Mouse (Mus musculus) neural tube, embryonic 13.5 days (tissue): ENCODE results near the gene Trim10. TPM values are rescaled to one million over a fixed set of nuclear protein-coding genes. Genes with fewer than 3 reads are reported as not detected.

Source experiments
- ATAC-seq: fragments of 200-750 bp; cut with Nextera tagmentation; 2 replicates; pipeline ENCODE4 v1.8.0; 2017; ENCODE audit warnings: low read depth, mild to moderate bottlenecking, moderate TSS enrichment, moderate library complexity
- H3K27ac ChIP-seq: fragments of 300-500 bp; sonication (generic); replicated peaks from 2 replicates; pipeline ENCODE4 v1.5.1; 2015; ENCODE audit warnings: moderate library complexity, mild to moderate bottlenecking, inconsistent platforms
- H3K27me3 ChIP-seq: fragments of 300-500 bp; sonication (generic); 2 replicates; pipeline ENCODE4 v1.6.1; 2015; ENCODE audit warnings: mild to moderate bottlenecking, inconsistent platforms
- H3K36me3 ChIP-seq: fragments of 300-500 bp; sonication (generic); 2 replicates; pipeline ENCODE4 v1.6.1; 2015; ENCODE audit warnings: mild to moderate bottlenecking, inconsistent platforms
- H3K4me1 ChIP-seq: fragments of 300-500 bp; sonication (generic); replicated peaks from 2 replicates; pipeline ENCODE4 v1.6.1; 2015; ENCODE audit warnings: inconsistent platforms
- H3K4me2 ChIP-seq: fragments of 300-500 bp; sonication (generic); 2 replicates; pipeline ENCODE4 v1.6.1; 2015; ENCODE audit warnings: inconsistent platforms, mild to moderate bottlenecking, moderate library complexity
- H3K4me3 ChIP-seq: fragments of 300-500 bp; sonication (generic); 2 replicates; pipeline ENCODE4 v1.5.1; 2015; ENCODE audit warnings: mild to moderate bottlenecking, inconsistent platforms
- H3K9ac ChIP-seq: fragments of 300-500 bp; sonication (generic); 2 replicates; pipeline ENCODE4 v1.6.1; 2015; ENCODE audit warnings: moderate library complexity, mild to moderate bottlenecking, inconsistent platforms
- H3K9me3 ChIP-seq: fragments of 300-500 bp; sonication (generic); 2 replicates; pipeline ENCODE4 v1.6.1; 2016; ENCODE audit warnings: inconsistent platforms
- WGBS: fragments of 180-500 bp; shearing (Covaris S2); methylation state at CpG from one replicate; pipeline ENCODE4 v1.1.7; 2015; 5-methylcytosine and 5-hydroxymethylcytosine counted together
- polyA plus RNA-seq: library from polyadenylated mRNA; unstranded; fragments of >200 nt; fragmentation: Nextera tagmentation; extraction: Ambion mirVana; gene quantifications from 2 replicates; pipeline ENCODE4 v1.2.1, GENCODE M21; 2015

Gene Trim10
- polyA plus RNA-seq, 1 experiment from 2014 or later, result 1.6 TPM

DNA sequence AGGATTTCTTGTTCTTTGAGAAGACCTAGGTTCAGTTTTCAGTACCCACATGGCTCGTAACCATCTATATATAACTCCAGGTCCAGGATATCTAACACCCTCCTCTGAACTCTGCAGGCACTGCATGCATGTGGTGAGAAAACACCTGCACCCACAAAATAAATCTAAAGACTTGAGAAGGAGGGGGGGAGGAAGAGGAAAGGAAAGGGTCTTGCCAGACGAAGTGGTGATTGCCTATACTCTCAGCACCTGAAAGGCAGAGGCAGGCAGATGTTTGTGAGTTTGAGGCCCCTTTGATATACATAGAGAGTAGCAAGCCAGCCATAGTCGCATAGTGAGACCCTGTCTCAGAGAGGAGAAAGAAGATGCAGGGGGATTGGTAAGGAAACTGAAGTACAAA, 29.4 kb upstream of the Trim10 start:
- Histone ChIP-seq H3K4me3 (no peak overlapping the region), H3K27ac (no peak overlapping the region), H3K4me2 (no peak overlapping the region), H3K9ac (no peak overlapping the region), H3K36me3 (peaks cover 3% of the 10 kb centered on the region; the same call in 1 of the 2 replicates), H3K27me3 (no peaks in the 10 kb centered on the region), H3K4me1 (peaks cover 30% of the 10 kb centered on the region), H3K9me3 (no peaks in the 10 kb centered on the region)
- 80% methylated on average over 3 of the region's 3 CpGs for WGBS
- ATAC-seq, result no peak

DNA sequence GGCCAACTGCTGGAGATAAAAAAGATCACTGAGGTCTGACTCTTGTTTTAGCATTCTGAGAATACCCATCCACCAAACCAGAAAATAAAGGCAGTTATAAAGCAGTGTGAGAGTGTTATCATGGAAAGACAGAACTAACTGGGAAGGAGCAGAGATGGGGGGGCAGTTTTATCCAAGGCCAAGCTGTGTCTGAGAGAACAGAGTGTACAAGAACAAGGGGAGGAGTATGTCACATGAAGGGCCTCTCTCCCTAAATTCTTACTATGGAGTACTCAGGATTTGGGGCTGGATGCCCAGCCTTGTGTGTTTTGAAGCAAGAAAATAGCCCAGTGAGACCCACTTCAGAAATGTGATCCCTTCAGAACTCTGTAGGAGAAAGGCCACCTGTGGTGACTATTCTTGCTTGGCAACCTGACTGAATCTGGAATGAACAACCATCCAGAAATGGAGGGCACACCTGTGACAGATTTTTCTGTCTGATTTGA, 28.4 kb upstream of the Trim10 start:
- no peak for ATAC-seq

DNA sequence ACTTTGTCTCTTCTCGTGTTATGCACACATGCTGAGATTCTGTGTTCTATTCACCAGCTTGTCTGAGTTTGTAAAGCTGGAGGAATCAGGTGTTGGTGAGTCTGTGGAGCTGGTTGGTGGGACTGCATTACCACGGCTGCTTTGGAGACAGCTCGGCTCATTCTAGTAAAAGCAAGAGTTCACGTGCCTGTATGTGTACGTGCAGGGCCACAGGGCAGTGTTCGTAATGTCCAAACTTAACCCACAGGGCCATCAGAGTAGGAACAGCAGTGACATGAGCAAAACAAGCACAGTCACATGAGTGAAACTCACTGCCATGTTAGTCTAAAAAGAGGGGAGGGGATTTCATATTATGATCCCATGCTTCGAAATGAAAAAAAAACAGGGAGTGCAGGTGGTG, 25.7 kb upstream of the Trim10 start:
- H3K4me3 ChIP-seq, result no peak overlapping the region
- 83% methylated on average over 7 of the region's 7 CpGs for WGBS
- no peak overlapping the region for H3K4me2 ChIP-seq
- H3K36me3 ChIP-seq, result peaks cover 11% of the 10 kb centered on the region; the same call in 1 of the 2 replicates
- H3K9me3 ChIP-seq, result no peaks in the 10 kb centered on the region
- ATAC-seq, result no peak
- peaks cover 9% of the 10 kb centered on the region for H3K4me1 ChIP-seq
- no peaks in the 10 kb centered on the region for H3K27me3 ChIP-seq
- no peak overlapping the region for H3K9ac ChIP-seq
- no peak overlapping the region for H3K27ac ChIP-seq

More for the DNA sequence above, 28.4 kb upstream of the Trim10 start:
- Histone ChIP-seq H3K36me3 (peaks cover 3% of the 10 kb centered on the region; the same call in 1 of the 2 replicates), H3K27me3 (no peaks in the 10 kb centered on the region), H3K27ac (no peak overlapping the region), H3K4me2 (no peak overlapping the region), H3K4me1 (peaks cover 29% of the 10 kb centered on the region), H3K9me3 (no peaks in the 10 kb centered on the region), H3K9ac (no peak overlapping the region), H3K4me3 (no peak overlapping the region)

DNA sequence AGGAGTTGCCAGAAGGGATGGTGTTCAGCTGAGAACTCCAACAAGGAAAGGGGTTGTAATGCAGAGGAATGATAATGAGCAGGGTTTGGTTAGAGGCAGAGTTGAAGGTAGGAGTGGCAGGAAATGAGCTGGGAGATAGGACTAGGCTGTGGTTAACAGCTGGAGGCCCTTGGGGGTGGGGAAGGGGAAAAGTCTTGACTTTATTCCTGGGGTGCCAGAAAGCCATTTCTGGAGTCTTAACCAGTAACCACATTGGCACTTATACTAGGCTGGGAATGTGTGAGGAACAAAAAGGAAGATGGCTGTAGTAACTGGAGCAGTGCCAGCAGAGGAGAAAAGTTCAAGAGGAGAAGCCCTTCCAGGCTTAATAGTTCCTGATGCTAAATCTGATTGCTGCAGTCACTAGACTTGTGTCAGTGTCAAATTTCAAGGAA, 25.1 kb upstream of the Trim10 start:
- H3K4me1 ChIP-seq, result peaks cover 8% of the 10 kb centered on the region; the same call in 1 of the 2 replicates
- H3K36me3 ChIP-seq, result peaks cover 11% of the 10 kb centered on the region; the same call in 1 of the 2 replicates
- no peaks in the 10 kb centered on the region for H3K9me3 ChIP-seq
- no peak overlapping the region for H3K4me2 ChIP-seq
- H3K9ac ChIP-seq, result no peak overlapping the region
- H3K27ac ChIP-seq, result no peak overlapping the region
- no peak overlapping the region for H3K4me3 ChIP-seq
- no peak for ATAC-seq
- no peaks in the 10 kb centered on the region for H3K27me3 ChIP-seq

DNA sequence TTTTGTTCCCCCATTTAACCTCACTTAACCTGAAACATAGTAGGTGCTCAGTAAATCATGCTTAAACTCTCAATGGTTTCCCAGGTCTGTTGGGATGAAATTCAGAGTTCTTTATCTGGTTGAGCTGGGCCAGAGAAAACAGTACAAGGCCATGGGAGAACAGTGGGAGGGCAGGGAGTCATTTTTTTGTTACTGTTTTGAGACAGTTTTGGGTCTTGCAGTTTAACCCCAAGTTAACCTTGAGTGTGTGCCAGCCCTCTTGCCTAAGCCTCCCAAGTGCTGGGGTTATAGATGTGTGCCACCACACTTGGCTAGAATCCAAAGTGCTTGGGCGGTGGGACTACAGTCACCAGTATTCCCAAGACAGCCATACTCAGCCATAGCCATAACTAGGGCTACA, 24.6 kb upstream of the Trim10 start:
- peaks cover 8% of the 10 kb centered on the region; the same call in 1 of the 2 replicates for H3K4me1 ChIP-seq
- no peak overlapping the region for H3K27ac ChIP-seq
- H3K4me2 ChIP-seq, result no peak overlapping the region
- no peaks in the 10 kb centered on the region for H3K27me3 ChIP-seq
- H3K9me3 ChIP-seq, result no peaks in the 10 kb centered on the region
- no peak overlapping the region for H3K4me3 ChIP-seq
- WGBS, result 40% methylated on average over 1 of the region's 1 CpGs
- peaks cover 11% of the 10 kb centered on the region; the same call in 1 of the 2 replicates for H3K36me3 ChIP-seq
- no peak for ATAC-seq
- no peak overlapping the region for H3K9ac ChIP-seq

DNA sequence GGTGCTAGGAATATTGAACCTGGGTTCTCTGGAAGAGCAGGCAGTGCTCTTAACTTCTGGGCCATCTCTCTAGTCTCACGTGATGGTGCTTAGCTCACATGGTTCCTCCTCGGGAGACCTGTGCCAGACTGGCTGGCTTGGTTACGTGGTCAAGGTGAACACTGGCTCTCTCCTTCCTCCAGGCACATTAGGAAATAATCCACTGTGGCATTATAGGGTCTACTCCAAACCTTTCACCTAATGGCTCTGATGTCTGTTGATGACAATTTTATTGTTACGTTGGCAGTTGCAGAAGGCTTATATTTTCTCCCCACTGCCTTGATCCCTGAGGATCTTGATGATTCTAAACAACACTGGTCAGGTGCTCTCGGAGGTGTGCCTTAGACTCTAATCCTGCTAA, 20.5 kb upstream of the Trim10 start:
- no peak overlapping the region for H3K9ac ChIP-seq
- no peak overlapping the region for H3K4me2 ChIP-seq
- 0 out of 2 replicates have a peak, but pooled peaks cover 8% of the 10 kb centered on the region for H3K4me1 ChIP-seq
- H3K9me3 ChIP-seq, result no peaks in the 10 kb centered on the region
- no peaks in the 10 kb centered on the region for H3K27me3 ChIP-seq
- no peak for ATAC-seq
- peaks cover 44% of the 10 kb centered on the region for H3K36me3 ChIP-seq
- no peak overlapping the region for H3K4me3 ChIP-seq
- WGBS, result 85% methylated on average over 5 of the region's 5 CpGs
- H3K27ac ChIP-seq, result no peak overlapping the region

DNA sequence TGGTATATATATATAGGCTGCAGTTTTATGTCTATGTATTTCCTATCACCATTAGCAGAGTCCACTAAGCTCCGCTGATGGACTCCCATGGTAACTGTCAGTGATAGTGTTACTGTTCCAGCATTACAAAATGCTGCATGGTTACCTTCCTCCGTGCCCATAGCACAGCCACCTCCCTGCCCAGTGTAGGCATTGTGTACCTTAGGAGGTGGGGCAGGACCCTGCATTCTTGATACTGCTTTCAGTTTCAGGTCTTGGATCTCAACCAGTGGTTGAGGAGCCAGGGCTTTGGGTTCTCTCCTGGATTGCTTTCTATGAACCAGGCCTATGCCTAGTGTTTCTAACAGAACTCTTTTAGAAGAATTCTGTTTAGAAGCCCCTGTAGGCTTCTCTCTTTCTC, 19.4 kb upstream of the Trim10 start:
- Histone ChIP-seq H3K4me3 (no peak overlapping the region), H3K4me1 (0 out of 2 replicates have a peak, but pooled peaks cover 4% of the 10 kb centered on the region), H3K9ac (no peak overlapping the region), H3K27ac (no peak overlapping the region), H3K36me3 (peaks cover 55% of the 10 kb centered on the region), H3K27me3 (no peaks in the 10 kb centered on the region), H3K9me3 (no peaks in the 10 kb centered on the region), H3K4me2 (no peak overlapping the region)
- no peak for ATAC-seq
- WGBS, result 99% methylated on average over 2 of the region's 2 CpGs

DNA sequence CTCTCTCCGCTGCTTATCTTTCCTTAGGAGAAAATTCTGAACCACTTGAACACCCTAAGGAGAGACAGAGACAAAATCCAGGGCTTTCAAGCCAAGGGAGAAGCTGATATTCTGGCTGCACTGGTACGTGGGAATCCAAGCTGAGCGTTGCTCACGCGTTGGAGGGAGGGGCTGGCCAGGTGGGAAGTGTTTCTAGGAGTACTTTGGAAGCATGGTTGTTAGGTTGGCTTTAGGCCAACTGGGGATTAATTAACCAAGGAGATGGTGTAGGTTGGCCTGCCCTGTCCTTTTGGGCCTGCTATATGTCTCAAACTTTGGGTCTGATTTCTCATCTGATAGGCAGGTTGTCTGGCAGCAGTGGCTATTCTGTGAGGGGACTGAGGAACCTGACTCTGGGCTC, 18.2 kb upstream of the Trim10 start:
- ATAC-seq, result no peak
- Histone ChIP-seq H3K36me3 (peaks cover 63% of the 10 kb centered on the region), H3K4me3 (no peak overlapping the region), H3K9me3 (no peaks in the 10 kb centered on the region), H3K9ac (no peak overlapping the region), H3K4me2 (no peak overlapping the region), H3K27me3 (no peaks in the 10 kb centered on the region), H3K4me1 (0 out of 2 replicates have a peak, but pooled peaks cover 4% of the 10 kb centered on the region), H3K27ac (no peak overlapping the region)
- 91% methylated on average over 5 of the region's 5 CpGs for WGBS

DNA sequence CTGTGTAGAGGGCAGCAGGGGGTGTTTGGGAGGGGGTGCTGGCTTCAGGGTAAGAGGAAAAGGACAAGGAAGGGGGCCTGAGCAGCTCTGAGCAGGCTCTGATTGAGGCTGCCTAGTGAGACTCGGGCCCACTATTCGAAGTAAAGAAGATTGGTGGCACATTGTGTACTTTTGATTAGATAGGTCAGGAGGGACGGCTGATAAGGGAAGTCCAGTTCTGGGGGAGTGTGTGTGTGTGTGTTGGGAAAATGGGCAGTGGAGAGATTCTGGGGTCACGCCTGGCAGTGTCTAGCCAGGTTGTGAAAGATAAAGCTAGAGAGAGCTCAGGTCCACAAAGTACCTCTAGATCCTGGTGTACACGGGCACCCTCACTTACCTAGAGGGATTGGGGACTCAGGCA, 17.7 kb upstream of the Trim10 start:
- no peak overlapping the region for H3K27ac ChIP-seq
- no peak for ATAC-seq
- 0 out of 2 replicates have a peak, but pooled peaks cover 4% of the 10 kb centered on the region for H3K4me1 ChIP-seq
- no peak overlapping the region for H3K4me3 ChIP-seq
- peaks cover 64% of the 10 kb centered on the region for H3K36me3 ChIP-seq
- H3K27me3 ChIP-seq, result no peaks in the 10 kb centered on the region
- 90% methylated on average over 5 of the region's 5 CpGs for WGBS
- no peaks in the 10 kb centered on the region for H3K9me3 ChIP-seq
- no peak overlapping the region for H3K9ac ChIP-seq
- no peak overlapping the region for H3K4me2 ChIP-seq

DNA sequence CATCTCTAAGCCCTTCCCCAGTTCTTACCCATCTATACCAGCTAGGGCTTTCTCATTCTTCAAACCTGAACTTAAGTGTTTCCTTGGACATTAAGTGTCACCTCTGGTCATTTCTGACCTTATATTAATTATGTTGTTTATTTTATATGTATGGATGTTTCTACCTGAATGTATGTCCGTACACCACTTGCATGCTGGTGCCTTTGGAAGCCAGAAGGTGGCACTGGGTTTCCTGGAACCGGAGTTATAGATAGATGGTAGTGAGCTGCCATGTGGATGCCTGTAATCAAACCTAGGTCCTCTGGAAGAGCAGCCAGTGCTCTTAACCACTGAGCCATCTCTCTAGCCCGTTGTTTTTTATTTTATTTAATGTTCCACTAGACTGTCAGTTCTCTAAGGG, 13.9 kb upstream of the Trim10 start:
- H3K4me2 ChIP-seq, result no peak overlapping the region
- H3K27me3 ChIP-seq, result no peaks in the 10 kb centered on the region
- no peak overlapping the region for H3K4me3 ChIP-seq
- peaks cover 98% of the 10 kb centered on the region for H3K36me3 ChIP-seq
- no peak overlapping the region for H3K9ac ChIP-seq
- WGBS, result 96% methylated on average over 3 of the region's 3 CpGs
- no peaks in the 10 kb centered on the region for H3K4me1 ChIP-seq
- ATAC-seq, result no peak
- no peaks in the 10 kb centered on the region for H3K9me3 ChIP-seq
- no peak overlapping the region for H3K27ac ChIP-seq

DNA sequence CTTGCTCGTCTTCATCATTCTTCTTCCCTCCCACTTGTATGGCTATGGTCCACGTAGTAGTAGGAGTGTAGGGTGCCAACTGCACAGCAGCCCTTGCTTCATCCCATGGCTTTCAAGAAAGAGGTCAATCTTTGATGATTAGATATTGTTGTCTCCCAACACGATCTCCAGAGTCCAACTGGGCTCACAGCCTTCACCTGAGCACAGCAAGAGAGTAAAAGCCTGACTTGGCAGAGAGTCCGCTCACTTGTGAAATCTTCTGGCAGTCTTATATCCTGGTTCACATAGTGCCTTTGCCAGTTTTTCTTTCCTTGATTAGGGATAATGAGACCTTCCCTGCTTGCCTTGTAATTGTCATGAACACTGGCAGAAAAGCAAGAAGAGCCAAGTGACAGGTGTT, 13.1 kb upstream of the Trim10 start:
- Histone ChIP-seq H3K9me3 (no peaks in the 10 kb centered on the region), H3K27ac (no peak overlapping the region), H3K36me3 (peaks cover 91% of the 10 kb centered on the region), H3K4me1 (no peaks in the 10 kb centered on the region), H3K9ac (no peak overlapping the region), H3K4me2 (no peak overlapping the region), H3K27me3 (no peaks in the 10 kb centered on the region), H3K4me3 (no peak overlapping the region)
- no peak for ATAC-seq
- 90% methylated on average over 4 of the region's 4 CpGs for WGBS

DNA sequence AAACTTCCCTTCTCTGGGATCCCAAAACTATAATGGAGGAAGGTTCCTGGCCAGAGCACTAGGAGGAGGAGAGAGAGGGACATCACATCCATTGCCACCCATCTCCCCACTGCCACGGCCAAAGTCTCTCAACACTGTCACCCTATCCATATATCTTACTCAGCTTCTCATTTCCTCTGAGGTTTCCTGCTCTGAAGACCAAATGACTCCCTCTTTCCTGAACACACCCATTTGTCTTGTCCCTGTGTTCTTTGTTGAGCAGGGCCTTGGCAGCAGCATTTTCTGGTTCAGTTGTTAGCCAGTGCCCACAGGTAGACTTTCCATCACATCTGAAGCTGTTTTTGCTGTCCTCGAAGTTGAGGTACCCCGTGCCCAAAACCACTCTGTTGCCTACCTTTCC, 11.2 kb upstream of the Trim10 start:
- 90% methylated on average over 3 of the region's 3 CpGs for WGBS
- no peak for ATAC-seq
- H3K9ac ChIP-seq, result no peak overlapping the region
- no peaks in the 10 kb centered on the region for H3K9me3 ChIP-seq
- no peak overlapping the region for H3K27ac ChIP-seq
- no peak overlapping the region for H3K4me3 ChIP-seq
- no peaks in the 10 kb centered on the region for H3K27me3 ChIP-seq
- no peak overlapping the region for H3K4me2 ChIP-seq
- H3K36me3 ChIP-seq, result peaks cover 71% of the 10 kb centered on the region
- H3K4me1 ChIP-seq, result no peaks in the 10 kb centered on the region

DNA sequence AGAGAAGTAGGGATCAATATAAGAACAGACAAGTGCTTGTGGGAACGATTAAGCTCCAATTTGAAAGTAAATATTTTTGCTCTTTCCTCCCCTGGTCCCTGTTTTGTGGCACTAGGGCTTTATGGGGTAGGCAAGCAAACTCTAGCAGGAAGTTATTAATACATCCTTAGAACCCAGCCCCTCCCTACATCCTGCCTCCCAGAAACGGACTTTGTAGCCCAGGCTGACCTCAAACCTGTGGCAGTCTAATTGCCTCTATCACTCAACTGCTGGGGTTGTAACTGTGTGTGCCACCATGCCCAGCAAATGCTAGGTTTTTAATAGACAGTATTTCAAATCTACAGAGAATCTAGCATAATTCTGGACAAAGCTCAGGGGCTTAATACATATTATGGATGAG, 7.7 kb upstream of the Trim10 start:
- Histone ChIP-seq H3K9ac (no peak overlapping the region), H3K27me3 (peaks cover 13% of the 10 kb centered on the region), H3K4me2 (no peak overlapping the region), H3K36me3 (peaks cover 37% of the 10 kb centered on the region), H3K9me3 (no peaks in the 10 kb centered on the region), H3K4me1 (0 out of 2 replicates have a peak, but pooled peaks cover 3% of the 10 kb centered on the region), H3K4me3 (no peak overlapping the region), H3K27ac (no peak overlapping the region)
- 47% methylated on average over 2 of the region's 2 CpGs for WGBS
- no peak for ATAC-seq
